Mouse (Mus musculus): ENCODE data around the gene Wt1.
A peak's percentile ranks its signal among the peaks of the same experiment; 100 is the strongest.

Gene Wt1

GRCm38 (mm10) chr2:105126691-105127530, 582 bp downstream of the Wt1 start:
- DNase-seq = peak in 1 of 2 experiments; percentile 24

DNA sequence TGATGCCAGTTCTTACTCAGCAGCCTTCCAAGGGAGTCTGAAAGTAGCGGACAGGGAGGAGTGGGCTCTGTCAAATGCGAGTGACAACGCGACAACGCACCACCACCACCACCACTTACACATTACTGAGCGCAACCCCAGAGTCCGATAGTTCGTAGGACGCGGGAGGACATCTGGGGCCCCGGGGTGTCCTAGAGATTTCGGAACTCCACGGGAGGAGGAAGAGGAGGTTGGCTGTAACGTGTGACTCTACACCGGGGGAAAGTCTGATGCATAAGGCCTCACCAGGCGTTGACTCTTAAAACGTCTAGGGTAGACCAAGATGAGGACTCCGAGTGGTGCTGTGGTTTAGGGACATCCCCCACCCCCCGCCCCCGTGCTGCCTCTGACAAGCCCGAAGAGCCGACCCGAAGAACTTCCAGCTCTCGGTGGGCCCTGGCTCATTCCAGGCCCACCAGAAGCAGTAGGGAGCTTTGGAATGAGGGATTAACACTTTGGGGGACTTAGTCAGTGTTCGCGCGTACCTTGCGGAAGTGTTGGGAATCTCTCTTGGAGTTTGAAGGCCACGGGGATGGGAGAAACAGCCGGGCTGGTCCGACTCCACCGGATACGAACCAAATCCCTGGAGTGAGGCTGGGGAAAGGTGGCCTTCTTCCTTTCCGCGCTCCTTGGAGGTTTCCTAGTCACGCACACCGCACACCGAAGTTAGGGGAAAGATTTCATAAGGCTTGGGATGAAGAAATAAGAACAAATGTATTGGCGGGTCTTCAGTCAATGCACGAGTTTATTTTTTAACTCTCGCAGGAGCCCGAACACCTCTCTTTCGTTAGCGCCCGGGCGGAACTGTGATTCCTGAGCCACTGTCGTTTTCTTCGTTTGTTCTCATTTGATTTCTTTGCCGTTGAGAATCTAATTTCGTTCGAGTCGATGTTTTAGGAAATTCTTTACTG, 1.5 kb downstream of the Wt1 start:
- no peak for DNase-seq

- DNase-seq = no peak
These were observed 2.2 kb downstream of the Wt1 start for GRCm38 (mm10) chr2:105128564-105128963.

- peak in 1 of 2 experiments; percentile 31 for DNase-seq
These were observed 4.2 kb downstream of the Wt1 start for GRCm38 (mm10) chr2:105130351-105131060.

DNA sequence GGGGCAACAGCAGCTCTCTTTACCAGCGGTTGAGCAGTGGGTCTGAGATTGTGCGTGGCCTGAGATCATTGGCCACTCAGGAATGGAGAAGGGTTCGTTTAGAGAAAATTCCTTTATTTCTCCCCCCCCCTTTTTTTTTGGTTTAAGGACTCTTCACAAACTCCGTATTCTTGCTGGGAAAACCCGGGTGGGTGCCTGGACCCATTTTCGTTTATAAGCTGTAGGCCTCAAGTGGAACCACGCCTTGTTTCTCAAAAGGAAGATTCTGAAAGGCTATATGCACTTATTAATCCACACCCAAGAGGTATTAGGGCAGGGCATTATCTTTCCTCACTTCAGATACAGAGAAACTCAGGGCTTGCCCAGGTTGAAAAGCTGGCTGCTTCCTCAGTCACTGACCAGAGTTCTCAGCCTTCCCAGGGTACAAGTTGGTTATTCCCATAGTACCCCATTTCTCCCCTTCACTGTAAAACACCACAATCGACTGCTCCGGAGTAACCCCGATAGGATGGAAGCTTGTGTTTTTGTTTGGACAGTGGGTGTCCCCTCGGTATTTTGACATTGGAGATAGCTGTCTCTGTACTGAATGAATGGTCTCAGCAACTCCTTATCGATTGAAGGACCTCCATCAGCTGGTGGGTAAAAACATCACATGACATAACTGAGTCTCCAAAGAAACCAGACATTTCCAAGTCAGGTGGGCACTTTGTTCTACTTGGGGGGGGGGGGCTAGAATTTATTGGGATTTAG, 4.9 kb downstream of the Wt1 start:
- no peak for DNase-seq

DNA sequence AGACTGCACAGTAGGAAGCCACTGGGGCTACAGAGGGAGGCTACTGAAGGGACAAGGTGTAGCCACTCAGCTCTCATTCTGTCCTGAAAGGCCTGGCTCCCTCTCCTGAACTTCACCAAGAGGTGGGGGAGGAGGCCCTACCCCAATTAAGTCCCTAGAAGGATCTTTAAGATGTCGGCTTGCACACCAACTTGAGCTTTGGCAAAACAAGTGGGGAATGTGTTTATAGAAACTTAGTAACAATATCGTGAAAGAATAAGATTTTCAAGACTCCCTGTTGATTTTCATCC, 5.4 kb downstream of the Wt1 start:
- DNase-seq = no peak

DNA sequence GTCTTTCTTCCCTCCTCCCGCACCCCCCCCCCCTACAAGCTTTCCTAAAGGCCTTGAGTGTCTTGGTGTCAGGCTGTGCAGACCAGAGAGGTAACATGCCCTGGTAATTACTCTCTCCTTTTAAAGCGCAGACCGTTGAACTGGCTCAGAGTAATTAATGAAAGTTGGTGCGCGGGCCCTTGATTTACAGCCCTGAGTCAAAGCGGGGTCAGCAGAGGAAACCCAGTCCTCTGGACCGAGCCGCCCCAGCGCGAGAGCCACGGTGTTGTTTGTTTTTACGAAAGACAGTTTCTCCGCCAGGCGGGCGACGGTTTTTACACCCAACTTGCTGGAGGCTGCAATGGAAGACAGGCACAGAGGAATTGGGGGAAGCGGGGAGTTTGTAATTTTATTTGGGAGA, 6.0 kb downstream of the Wt1 start:
- DNase-seq = no peak

- no peak for DNase-seq
These were observed 6.8 kb downstream of the Wt1 start for GRCm38 (mm10) chr2:105132933-105133795.

DNA sequence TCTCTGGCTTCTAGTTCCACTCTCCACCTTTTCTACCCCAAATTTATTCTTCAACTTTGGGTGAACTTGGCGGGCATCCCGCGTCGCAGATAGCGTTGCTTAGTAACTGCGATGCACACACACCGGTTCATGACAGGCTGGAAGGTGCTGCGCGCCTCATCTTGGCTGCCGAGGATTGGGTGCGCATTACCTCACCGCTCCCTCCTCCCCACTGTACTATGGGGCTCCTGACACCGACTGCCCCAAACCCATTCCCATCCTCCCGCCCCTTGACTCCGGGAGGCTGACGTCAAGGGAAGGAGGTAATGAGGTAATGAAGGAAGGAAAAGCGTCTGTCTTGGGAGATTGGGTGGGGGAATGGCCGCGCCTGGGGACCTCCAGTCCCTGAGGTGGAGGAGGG, 8.0 kb downstream of the Wt1 start:
- peak in 1 of 2 experiments; percentile 43 for DNase-seq

DNA sequence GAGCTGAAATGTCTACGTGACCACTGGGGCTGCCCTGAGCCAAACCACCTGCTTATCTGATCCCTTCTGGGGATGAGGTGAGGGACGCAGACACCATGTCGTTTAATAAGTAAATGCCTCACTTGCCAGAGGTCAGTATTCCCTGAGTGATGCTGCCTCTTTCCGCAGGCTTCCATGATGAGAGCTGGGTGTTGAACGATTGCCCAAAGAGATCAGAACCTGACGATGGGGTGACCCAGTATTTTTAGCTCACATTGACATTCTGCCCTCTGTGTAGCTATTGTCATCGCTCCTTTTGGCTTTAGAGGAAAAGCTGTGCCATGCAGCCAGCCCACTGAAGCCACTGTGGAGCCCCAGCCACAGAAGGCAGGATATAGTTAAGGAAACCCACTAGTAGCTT, 13.1 kb downstream of the Wt1 start:
- DNase-seq = no peak

- no peak for DNase-seq
These were observed 15.0 kb downstream of the Wt1 start for GRCm38 (mm10) chr2:105141371-105141770.

- no peak for DNase-seq
These were observed 17.4 kb downstream of the Wt1 start for GRCm38 (mm10) chr2:105143731-105144130.

DNA sequence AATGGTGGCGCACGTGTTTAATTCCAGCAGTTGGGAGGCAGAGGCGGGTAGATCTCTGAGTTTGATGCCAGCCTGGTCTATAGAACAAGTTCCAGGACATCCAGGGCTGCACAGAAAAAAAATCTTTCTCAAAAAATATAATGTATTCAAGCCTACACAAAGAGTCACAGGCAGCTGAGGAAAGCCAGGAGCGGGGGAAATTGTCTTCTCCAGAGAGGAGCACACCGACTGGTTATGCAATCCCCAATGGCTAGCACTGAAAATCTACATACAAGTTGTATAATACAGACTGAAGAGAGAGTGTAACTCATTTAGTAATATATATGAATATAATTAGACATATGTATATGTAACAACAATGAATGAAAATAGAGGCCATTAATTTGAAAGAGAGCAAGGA, 25.2 kb downstream of the Wt1 start:
- no peak for DNase-seq

- no peak for DNase-seq
These were observed 26.7 kb downstream of the Wt1 start for GRCm38 (mm10) chr2:105153046-105153445.

DNA sequence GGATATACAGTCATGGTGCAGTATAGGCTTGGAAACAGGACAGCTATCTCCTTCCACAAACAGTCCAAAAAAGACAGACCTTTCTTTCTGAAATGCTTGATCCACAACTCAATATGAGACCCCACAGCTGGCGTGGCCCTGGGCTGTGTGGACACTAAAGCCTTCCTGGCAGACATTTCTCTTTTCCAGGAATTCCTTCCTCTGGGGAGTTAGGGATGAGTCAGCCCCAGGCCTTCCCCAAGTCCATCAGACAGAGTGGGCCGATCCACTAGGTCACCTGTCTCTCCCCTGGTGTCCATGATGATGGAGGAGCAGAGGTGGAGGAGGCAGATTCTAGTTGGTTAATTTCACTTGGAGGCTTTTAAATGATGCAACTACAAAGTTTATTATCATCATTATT, 34.6 kb downstream of the Wt1 start:
- DNase-seq = no peak

DNA sequence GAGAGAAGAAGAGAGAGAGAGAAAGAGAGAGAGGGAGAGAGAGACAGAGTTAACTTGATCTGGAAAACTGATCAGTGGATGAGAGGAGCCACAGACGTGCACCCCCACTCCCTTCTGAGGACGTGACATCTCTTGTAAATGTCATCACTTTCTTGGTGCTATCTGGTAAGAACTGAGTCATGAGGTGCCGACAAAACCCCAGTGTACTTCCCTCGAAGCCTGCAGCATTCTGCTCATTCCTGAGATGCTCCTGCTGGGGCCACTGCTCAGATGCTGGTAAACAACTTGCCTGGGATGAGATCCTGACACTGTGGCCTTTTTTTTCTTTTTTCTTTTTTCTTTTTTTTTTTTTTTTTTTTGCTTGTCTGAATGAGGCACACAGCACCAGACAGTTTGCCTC, 36.4 kb downstream of the Wt1 start:
- DNase-seq = no peak

- DNase-seq = no peak
These were observed 41.8 kb downstream of the Wt1 start for GRCm38 (mm10) chr2:105168137-105168536.

DNA sequence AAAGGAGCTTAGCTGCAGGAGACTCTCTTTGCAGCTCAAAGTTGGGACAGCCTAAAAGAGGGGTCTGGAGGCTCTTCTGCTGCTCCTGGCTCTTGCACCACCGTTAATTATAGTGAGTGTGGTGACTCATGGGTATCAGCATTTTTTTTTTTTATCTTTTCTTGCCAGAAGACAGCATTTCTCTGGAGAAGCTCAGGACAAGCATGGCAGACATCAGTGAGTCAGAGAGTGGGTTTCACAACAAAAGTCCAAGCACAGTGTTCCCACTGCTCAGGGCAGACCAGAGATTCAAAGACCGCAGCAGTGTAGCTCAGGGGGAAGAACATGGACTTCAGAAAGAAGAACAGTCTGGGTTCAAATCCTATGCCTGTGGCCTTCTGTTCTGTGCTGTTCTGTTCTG, 47.9 kb downstream of the Wt1 start:
- DNase-seq = no peak

- no peak for DNase-seq
These were observed 52.5 kb downstream of the Wt1 start for GRCm38 (mm10) chr2:105178871-105179270.

DNA sequence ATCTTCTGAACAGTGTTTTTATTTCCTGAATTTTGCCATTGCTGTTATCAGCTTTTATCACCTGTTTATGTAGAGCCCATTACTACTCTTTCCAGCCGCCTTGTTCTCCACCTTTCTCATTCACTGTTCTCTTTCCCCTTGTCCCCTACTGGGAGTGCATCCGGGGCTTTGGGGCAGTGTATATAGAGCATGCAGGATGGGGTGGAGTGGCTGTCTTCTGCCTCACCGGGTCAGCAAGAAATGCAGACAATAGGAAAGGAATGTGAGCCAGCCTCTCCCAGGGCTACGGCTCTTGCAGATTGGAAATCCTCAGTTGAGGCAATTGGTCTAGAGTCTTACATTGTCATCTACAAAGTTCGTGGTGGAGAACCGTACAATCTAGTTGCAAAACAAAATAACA, 56.2 kb downstream of the Wt1 start:
- DNase-seq = no peak

- DNase-seq = no peak
These were observed 58.8 kb downstream of the Wt1 start for GRCm38 (mm10) chr2:105185140-105185539.

All from lung, postnatal 4 days (tissue).